Mouse (Mus musculus): ENCODE measurements around the gene Rcor2.
A peak's percentile ranks its signal among the peaks of the same experiment; 100 is the strongest.

Rcor2 gene

DNA sequence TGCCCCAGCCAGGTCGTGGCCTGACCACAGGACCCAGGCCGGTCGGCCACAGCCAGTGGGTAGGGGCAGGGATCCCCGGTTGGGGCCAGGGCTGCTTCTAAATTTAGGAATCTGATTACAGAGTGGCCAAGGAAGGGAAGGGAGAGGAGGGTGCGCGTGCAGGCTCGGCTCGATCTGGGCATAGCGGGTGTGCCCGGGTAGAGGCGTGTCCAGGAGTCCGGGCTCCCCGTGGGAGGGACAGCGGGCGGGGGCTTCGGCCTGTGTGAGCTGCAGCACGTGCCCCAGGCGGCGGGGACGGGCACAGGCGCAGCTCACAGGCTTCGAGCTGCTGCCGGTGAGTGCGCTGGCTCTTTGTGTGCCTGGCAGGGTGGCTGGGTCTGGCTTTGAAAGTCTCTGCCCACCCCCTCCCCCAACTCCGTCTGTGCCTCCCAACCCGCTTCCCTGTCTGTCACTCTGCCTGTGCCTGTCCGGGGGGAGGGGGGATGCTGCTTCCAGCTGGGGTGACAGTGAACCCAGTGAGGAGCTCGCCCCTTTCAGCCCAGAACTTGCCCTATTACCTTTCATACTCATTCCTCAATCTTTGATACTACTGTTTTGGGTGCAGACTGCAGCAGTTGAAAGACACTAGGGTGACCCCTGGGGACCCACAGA is at the start of gene Rcor2:
TSS of gene Rcor2 (plus strand) at position 235 of the 651 bp plus-strand sequence.
- DNase-seq (ENCODE audit: low spot score): peak; percentile 80

DNA sequence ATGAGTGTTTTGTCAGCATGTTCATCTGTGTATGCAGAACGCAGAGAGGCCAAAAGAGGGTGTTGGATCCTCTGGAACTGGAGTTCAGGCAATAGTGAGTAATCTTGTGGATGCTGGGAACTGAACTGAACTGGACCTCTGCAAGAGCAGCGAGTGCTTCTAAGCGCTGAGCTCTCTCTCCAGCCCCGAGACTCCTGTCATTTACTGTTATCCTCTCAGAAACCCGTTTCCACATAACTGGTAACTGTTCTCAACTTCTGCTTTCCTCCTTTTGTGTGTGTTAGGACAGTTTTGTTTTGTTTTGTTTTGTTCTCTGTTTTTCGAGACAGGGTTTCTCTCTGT is 49.2 kb upstream of the Rcor2 start:
- DNase-seq (ENCODE audit: low spot score): no peak

DNA sequence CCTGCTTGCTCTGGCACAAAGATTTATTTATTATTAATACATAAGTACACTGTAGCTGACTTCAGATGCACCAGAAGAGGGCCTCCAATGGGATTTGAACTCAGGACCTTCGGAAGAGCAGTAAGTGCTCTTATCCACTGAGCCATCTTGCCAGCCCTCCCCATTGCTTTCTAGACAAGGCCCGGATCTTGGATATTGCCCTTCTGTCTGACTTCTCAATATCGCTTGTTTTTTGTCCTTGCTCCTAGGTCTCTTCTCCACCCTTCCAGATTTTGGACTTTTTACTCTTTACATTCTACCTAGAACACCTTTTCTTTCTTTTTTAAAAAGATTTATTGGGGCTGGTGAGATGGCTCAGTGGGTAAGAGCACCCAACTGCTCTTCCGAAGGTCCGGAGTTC is 48.4 kb upstream of the Rcor2 start:
- DNase-seq (ENCODE audit: low spot score): no peak

DNA sequence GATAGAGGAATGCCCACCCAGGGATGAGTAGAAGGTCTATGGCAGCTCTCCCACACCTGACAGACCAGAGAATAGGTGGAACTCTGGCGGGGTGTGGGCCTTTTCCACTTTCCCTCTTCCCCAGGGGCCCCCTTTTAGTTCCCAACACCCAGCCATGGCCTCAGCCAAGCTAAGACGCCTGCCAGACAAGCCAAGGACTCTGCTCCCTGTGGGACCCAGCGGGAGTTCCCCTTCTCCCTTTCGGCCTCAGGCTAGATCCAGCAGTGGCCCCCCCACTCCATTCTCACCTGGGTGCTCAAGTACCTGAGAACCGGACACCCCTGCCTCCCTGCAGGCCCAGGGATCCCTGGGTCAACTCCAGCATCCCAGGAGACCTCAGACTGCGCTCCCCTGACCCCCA is 44.9 kb upstream of the Rcor2 start:
- DNase-seq (ENCODE audit: low spot score): no peak

DNA sequence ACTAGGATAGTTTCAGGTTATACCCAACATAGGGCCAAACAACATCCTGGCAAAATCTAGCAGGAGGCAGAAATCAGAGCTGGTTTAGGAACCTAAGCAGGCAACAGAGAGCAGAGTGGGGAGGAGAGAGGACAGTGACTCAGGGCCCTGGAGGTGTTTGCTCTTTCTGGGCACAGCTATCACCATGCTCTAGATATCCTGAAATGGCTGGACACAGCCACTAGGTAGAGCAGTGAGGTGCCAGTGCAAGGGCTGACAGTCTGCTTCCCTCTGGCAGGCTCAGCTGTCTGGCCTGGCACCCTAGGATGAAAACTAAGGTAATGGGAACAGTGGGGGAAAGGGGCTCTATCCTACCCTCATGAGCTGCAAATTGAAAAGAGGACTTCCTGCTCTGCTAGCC is 43.6 kb upstream of the Rcor2 start:
- no peak for DNase-seq (ENCODE audit: low spot score)

DNA sequence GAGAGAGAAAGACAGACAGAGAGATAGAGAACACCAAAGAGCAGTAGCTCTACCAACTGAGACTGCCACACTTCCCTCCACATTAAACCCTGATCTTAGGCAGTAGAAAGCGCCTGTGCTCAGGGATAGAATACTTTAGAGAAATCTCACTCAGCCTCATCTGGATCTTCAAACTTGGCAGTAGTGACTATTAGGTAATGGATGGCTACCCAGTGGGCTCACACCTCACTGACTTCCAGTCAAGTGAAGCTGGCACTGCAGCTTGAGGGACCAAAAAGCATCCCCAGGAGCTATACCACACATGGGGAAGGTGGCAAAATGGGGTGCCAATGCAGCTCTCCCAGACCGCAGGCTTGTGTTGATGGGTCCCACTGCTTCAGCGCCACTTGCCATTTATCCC is 42.9 kb upstream of the Rcor2 start:
- DNase-seq (ENCODE audit: low spot score): no peak

DNA sequence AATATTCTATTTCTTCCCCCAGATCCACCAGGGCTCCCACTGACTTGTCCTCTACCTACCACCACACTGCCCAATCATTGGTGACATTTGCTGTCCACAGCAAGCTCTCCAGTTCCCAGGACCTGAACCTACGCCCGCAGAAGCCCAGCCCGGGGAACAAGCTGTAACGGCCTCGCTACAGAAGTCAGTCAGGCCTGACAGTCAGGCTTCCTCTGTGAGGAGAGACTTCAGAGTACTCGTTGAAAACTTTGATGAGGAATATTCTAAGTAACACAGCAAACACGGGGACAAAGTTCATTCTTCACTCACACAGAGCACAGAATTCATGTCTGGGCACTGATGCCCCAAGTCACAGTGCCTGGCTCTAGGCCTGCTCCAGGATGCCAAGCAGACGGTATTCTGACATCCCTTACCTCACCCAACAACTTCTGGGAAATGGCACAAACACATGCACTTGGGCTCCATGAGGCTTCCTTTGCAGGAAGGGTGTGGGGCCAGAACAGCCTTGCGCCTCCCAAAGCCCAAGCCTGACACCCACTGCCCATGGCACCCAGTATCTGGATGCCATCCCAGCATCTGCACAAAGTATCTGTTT is 41.9 kb upstream of the Rcor2 start:
- no peak for DNase-seq (ENCODE audit: low spot score)

DNA sequence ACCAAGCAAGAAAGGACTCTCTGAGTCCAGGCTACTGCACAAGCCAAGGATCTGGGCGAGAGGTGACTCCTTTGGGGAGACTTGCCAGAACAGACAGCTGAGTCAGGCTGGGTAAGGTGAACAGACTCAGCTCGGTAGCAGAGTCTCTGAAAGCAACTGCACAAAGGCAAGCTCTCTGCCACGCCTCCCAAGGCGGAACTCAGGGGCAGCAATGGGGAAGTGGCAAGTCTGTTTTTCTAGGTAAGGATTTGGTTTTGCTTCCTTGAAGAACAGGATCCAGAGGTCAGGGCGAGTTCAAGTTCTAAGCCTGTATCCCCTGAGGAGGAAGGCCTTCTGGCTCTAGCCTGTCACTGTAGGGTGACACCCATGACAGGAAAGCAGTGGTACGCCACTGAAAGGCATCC is 40.6 kb upstream of the Rcor2 start:
- DNase-seq (ENCODE audit: low spot score): no peak

DNA sequence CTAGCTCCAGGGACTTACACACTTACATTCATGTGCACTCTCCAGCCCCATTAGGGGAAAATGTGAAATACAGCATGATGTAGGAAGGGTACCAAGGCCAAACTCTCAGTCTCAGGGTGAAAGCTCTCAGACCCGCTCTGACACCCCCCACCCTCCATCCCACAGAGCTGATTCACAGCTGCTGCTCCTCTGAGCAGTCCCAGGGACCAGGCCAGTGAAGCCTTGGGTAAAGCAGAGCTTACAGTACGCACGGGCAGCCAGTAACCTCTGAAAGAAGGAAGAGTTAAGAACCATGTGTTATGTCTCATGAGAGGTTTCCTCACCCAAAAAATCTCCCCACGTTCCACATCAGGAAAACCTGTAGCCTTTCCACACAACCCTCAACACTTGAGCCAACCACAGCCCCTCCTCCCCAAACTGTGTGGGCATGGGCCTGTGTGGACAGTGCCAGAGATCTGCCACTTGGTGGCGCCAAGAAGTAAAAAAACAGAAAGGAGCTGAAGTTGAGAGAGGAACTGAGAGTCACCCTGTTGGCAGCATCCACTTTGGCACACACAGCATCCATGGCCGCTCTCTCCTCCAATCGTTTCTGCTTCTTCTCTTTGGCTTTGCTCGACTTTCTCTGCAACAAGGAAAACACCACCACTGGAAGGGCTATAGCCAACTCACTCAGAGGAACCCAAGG is 32.4 kb upstream of the Rcor2 start:
- DNase-seq (ENCODE audit: low spot score): peak; percentile 51

DNA sequence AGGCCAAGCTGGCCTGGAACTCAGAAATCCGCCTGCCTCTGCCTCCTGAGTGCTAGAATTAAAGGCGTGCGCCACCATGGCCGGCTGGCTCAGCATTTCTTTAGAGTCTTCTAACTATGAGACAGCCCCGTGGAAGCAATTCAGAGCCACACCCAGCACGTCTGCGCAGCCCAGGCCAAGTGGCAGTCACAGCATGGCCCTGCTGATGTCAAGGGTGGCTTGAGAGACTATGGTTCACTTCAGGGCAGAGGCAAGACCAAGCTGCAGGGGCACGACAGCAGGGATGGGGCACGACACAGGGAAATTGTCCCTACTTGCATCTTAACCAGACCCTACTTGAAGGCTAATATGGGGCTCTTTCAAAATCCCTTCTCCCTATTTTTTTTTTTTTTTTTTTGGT is 31.7 kb upstream of the Rcor2 start:
- no peak for DNase-seq (ENCODE audit: low spot score)

DNA sequence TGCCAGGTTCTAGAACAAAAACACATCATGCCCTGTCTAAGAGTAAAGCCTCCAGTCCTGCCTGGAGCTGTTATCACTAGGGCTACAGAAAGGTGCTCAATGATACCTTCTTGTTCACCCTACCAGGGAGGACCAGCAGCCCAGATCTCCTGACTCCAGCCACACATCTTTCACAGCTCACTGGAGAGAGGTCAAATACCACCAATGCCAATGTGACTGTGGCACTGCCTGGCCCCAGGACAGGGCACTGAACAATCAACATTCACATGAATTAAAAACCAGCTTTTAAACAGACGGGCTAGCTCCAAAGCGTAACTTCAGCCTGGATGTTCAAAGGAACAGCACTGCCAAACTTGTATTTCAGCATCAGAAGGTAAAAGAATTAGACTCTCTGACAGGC is 31.1 kb upstream of the Rcor2 start:
- no peak for DNase-seq (ENCODE audit: low spot score)

DNA sequence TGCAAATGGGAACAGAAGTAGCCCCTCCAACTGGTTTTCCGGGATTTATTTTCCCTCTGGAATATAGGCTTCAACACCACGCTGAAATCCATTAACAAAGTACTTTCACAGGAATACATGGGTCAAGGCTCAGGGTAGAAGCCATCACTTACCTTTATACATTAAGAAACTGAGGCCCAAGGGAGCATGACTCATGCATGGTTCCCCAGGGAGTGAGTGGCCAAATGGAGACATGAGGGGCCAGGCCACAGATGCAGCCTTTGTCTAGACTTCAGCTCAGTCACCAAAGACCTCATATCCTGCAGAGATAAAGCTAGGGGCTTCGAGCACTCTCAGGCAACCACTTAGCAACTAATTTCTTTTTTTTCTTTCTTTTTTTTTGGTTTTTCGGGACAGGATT is 30.4 kb upstream of the Rcor2 start:
- DNase-seq (ENCODE audit: low spot score): no peak

DNA sequence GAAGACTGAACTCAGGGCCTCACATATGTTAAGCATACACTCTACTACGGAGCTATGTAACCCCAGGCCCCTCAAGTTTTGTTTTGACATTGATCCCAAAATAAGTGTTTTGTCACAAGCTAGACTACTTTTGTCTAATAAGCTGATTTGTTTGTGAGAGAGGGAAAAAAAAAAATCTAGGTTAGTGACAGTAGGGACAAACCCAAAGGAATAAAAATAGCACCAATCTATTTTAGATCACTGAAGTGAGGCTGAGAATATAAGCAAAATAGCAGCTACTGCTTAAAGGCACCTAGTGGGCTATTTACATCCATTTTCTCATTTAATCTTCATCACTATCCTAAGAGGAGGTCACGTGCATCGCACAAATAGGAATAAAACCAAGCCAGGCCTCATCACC is 27.6 kb upstream of the Rcor2 start:
- no peak for DNase-seq (ENCODE audit: low spot score)

DNA sequence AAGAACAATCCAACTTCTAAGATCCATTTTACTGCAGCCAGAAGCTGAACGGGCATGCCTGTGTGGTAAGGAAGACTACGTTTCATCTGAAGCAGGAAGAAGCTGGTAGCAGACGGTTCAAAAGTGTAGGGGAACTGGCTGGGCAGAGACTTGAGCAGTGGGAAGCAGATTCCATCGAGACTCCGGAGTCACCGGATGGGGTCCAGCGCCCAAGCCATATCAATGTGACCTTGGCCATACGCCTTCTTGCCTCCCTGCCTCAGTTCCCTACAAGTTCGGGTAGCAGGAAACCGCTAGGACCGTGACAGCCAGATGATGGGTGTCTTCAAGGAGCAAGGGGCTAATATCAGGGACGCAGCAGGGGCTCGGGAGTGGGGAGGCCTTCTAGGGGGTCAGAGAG is 26.8 kb upstream of the Rcor2 start:
- no peak for DNase-seq (ENCODE audit: low spot score)

DNA sequence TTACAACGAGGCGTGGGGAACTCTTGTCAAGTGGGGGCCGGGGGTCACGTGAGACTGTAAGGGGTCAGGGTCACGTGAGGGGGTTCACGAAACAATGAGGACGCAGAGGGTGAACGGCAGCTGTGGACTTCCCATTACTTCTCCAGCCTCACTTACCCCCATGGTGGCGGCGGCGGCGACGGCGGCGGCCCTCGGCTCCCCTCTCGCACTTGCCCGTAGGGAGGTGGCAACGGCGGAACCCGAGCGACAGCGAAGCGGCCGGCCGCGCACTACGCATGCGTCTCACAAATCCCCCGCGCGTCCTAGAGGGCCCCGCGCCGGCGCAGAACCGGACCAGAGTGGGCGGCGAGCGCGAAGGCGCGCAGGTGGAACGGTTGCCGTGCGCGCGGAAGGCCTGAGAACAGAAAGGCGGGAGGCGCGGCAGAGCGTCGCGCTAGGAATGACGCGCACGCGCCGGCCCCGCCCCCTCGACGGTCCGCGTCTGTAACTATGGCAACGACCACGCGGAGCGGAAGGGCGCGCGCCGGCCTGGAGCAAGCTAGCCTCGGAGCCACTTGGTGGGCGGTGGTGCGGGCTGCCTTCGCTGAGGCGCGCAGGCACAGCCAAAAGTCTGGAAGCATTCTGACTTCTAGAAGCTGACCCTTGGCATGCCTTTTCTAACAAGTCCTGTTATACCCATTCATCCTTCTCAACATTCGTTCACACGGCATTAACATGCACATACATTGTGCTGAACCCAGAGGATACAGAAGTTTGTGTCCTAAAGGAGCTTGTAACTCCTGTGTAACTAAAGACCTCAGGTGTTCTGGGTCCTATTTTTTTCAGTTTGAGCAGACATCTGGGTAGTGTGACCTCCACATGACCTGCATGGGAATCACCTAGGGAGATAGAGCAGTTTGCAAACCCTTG is 26.1 kb upstream of the Rcor2 start, which contains the start of gene Naa40:
TSS of gene Naa40 (minus strand) at position 402 of the 909 bp plus-strand sequence.
- peak; percentile 94 for DNase-seq (ENCODE audit: low spot score)

DNA sequence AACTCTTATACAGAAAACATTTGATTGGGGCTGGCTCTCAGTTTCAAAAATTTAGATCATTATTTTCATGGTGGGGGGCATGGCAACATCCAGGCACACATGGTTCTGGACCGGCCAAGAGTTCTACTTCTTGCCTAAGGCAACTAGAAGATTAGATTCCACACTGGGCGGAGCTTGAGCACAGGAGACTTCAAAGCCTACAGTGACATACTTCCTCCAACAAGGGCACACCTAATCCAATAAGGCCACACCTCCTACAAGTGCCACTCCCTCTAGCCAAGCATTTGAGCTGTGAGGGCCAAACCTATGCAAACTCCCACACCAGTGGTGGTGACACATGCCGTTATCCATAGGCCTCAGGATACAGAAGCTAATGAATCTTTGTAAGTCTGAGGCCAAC is 21.1 kb upstream of the Rcor2 start:
- no peak for DNase-seq (ENCODE audit: low spot score)

DNA sequence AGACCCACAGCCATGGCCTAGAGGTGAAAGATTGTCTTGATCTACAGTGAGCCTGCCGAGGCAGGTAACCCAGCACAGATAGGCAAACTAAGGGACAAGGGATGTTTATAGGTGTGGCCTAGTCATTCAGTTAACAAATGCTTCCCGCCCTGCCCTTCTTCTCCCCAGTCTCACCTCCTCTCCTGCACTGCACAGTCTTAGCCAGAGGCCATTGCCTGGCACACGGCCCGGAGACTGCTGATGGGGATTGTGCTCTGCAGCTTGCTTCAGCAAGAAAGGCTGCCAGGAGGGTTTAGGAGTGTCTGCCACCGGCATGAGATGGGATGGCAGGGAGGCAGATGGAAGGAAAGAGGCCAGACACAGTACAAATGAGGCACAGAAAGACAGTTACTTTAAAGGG is 9.2 kb upstream of the Rcor2 start:
- DNase-seq (ENCODE audit: low spot score): no peak

DNA sequence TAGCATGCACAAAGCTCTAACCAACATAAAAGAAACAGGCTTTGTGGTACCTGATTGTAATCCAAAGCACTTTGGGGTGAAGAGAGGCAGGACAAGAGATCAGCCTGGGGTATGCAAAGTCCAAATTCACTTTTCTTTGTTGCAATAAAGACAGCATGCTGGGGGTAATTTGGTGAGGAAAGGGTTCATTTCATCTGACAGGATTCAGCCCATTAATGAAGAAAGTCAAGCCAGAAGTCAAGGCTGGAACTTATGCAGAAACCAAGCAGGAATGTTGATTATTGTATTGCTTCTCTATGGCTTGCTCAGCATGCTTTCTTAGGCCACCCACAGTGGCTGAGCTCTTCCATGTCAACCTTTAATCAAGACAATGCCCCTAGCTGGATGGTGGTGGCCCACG is 5.6 kb upstream of the Rcor2 start:
- no peak for DNase-seq (ENCODE audit: low spot score)

DNA sequence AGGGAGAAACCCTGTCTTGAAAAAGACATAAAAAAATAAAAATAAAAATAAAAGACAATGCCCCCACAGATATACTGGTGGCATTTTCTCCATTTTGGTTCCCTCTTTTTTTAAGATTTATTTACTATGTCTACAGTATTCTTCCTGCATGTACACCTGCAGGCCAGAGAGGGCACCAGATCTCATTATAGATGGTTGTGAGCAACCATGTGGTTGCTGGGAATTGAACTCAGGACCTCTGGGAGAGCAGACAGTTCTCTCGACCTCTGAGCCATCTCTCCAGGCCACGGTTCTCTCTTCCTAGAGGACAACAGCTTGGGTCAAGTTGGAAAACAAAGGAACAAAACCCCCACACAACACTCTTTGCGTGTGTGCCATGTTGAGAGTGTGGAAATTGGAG is 5.2 kb upstream of the Rcor2 start:
- DNase-seq (ENCODE audit: low spot score): no peak

DNA sequence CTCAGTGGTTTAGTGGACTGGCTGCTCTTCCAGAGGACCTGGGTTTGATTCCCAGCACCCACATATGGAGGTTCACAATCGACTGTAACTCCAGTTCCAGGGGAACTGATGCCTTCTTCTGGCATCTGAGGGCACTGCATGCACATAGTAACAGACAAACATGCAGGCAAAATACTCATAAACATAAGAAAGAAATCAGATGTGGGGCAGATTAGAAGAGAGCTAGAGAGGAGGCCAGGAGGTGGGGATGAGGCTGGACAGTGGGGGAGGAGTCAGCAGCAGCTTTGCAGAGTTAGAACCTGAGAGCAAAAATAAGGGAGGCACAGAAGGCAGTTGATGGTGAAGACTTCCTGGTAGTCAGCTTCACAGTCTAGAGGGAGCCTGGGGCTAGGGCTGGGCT is 4.5 kb upstream of the Rcor2 start:
- no peak for DNase-seq (ENCODE audit: low spot score)

DNA sequence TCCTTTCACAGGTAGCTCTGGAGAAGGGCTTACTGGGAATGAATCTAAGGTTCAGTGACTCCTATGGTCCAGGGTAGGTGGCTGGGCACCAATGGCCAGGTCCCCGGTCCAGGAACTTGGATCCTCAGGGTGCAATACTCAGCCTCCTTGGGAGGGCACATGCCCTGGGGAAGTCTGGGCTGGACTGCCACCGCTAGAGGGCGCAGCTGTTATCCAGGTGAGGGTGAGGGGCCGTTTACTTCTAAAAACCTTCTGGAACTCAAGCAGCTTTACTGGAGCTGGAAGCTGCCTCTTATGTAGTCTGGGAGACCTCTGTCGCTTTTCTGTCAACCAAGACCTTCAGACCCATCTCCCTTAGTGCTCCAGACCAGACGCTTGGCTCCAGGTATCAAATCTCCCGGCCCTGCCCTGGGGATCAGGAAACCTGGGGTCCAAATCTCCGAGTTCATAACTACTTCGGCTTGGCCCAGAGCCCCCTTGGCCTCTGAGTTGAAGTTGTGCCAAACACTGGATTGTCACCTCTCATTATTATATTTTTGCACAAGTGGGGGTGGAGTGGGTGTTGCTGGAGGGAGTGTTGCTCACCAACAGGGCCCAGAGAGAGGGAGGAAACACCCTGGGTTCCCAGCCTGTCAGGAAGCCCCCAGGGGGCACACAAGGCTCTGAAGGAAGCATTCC is 2.9 kb upstream of the Rcor2 start:
- DNase-seq (ENCODE audit: low spot score): peak; percentile 66

DNA sequence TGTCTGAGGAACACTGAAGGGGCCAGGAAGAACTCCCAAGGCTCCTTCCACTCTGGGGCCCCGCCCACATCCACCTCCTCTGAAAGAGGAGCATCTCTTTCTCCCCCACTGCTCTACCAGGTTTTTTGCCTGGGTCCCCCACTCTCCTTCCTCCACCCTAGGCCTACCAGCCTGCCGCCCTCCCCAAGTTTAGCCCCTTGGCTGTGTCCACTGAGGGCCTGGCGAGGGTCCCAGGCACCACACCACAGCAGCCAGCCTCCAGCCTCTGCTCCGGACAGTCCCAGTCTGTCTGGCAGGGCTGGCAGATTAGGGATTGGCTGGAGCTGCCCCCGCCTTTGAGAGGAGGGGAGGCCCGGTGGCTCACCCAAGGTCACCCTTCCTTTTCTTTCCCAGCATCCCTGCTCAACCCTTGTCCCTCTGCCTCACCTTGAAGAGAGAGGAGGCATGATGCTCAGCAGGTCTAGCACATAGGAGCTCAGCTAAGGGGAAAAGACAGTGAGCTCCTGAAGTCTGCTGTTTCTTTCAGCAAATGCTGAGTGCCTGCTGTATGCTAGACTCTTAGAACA is 2.3 kb upstream of the Rcor2 start:
- DNase-seq (ENCODE audit: low spot score): no peak
